Mouse (Mus musculus): ENCODE results near the gene Olfr229. TPM values are rescaled to one million over a fixed set of nuclear protein-coding genes. Genes with fewer than 3 reads are reported as not detected.
"Not testable (repeated sequence)": the region's sequence is repeated elsewhere in the genome, so short reads cannot be mapped to it uniquely, and the experiment has no call there.

Gene Olfr229
- not detected in 2 replicates for polyA plus RNA-seq (2012; ENCODE audit: insufficient read depth, insufficient read length, missing spikeins)

- Histone ChIP-seq H3K27ac (ENCODE audit: insufficient read depth, low read depth, low read length) (no peak within 1 kb of the TSS), H3K4me3 (ENCODE audit: insufficient read depth, low read length) (no peak within 1 kb of the TSS), H3K4me1 (ENCODE audit: control insufficient read depth, insufficient read depth, low read length) (peaks cover 19% of the 10 kb centered on the region)
- no peak for TF ChIP-seq POLR2A (IDR thresholded peaks at IDR 0.05; ENCODE audit: borderline replicate concordance, low read depth, low read length)
- no peak for TF ChIP-seq CTCF (IDR thresholded peaks at IDR 0.05; ENCODE audit: low read depth, low read length)
Measured at GRCm38 (mm10) chr9:39907036-39907435, at the start of gene Olfr229. Olfr229 (plus strand) TSS chr9:39907336.

GRCm38 (mm10) chr9:39866122-39866521 is 41.0 kb upstream of the Olfr229 start, which contains the start of gene Olfr972:
Olfr972 (plus strand) TSS chr9:39866422.
- TF ChIP-seq CTCF (IDR thresholded peaks at IDR 0.05; ENCODE audit: low read depth, low read length) = no peak
- TF ChIP-seq POLR2A (IDR thresholded peaks at IDR 0.05; ENCODE audit: borderline replicate concordance, low read depth, low read length) = no peak
- H3K27ac ChIP-seq (ENCODE audit: insufficient read depth, low read depth, low read length) = no peak within 1 kb of the TSS
- H3K4me1 ChIP-seq (ENCODE audit: control insufficient read depth, insufficient read depth, low read length) = no peaks in the 10 kb centered on the region
- H3K4me3 ChIP-seq (ENCODE audit: insufficient read depth, low read length) = no peak within 1 kb of the TSS

GRCm38 (mm10) chr9:39871986-39872385 is 35.1 kb upstream of the Olfr229 start:
- H3K4me3 ChIP-seq (ENCODE audit: insufficient read depth, low read length); H3K27ac ChIP-seq (ENCODE audit: insufficient read depth, low read depth, low read length); H3K4me1 ChIP-seq (ENCODE audit: control insufficient read depth, insufficient read depth, low read length): not testable (repeated sequence)

- H3K27ac ChIP-seq (ENCODE audit: insufficient read depth, low read depth, low read length); H3K4me1 ChIP-seq (ENCODE audit: control insufficient read depth, insufficient read depth, low read length); H3K4me3 ChIP-seq (ENCODE audit: insufficient read depth, low read length): not testable (repeated sequence)
Measured at GRCm38 (mm10) chr9:39877541-39878396, 29.4 kb upstream of the Olfr229 start.

GRCm38 (mm10) chr9:39905106-39905505 is 2.0 kb upstream of the Olfr229 start:
- Histone ChIP-seq H3K27ac (ENCODE audit: insufficient read depth, low read depth, low read length) (no peak overlapping the region), H3K4me3 (ENCODE audit: insufficient read depth, low read length) (no peak overlapping the region), H3K4me1 (ENCODE audit: control insufficient read depth, insufficient read depth, low read length) (peaks cover 17% of the 10 kb centered on the region)
- TF ChIP-seq CTCF (IDR thresholded peaks at IDR 0.05; ENCODE audit: low read depth, low read length) (no peak), POLR2A (IDR thresholded peaks at IDR 0.05; ENCODE audit: borderline replicate concordance, low read depth, low read length) (no peak)

- H3K27ac ChIP-seq (ENCODE audit: insufficient read depth, low read depth, low read length) = peak overlapping the region; percentile 92
- TF ChIP-seq CTCF (IDR thresholded peaks at IDR 0.05; ENCODE audit: low read depth, low read length) = no peak
- no peak for TF ChIP-seq POLR2A (IDR thresholded peaks at IDR 0.05; ENCODE audit: borderline replicate concordance, low read depth, low read length)
- peaks cover 16% of the 10 kb centered on the region for H3K4me1 ChIP-seq (ENCODE audit: control insufficient read depth, insufficient read depth, low read length)
- H3K4me3 ChIP-seq (ENCODE audit: insufficient read depth, low read length) = no peak overlapping the region
Measured at GRCm38 (mm10) chr9:39909939-39910338, 2.8 kb downstream of the Olfr229 start.

- not testable (repeated sequence) for H3K27ac ChIP-seq (ENCODE audit: insufficient read depth, low read depth, low read length); H3K4me1 ChIP-seq (ENCODE audit: control insufficient read depth, insufficient read depth, low read length); H3K4me3 ChIP-seq (ENCODE audit: insufficient read depth, low read length)
Measured at GRCm38 (mm10) chr9:39927975-39928836, 21.1 kb downstream of the Olfr229 start.

GRCm38 (mm10) chr9:39928837-39929236 is 21.7 kb downstream of the Olfr229 start:
- not testable (repeated sequence) for H3K27ac ChIP-seq (ENCODE audit: insufficient read depth, low read depth, low read length); H3K4me3 ChIP-seq (ENCODE audit: insufficient read depth, low read length); H3K4me1 ChIP-seq (ENCODE audit: control insufficient read depth, insufficient read depth, low read length)

GRCm38 (mm10) chr9:39937201-39937600 is 30.1 kb downstream of the Olfr229 start, which contains the start of gene Olfr974:
Olfr974 (plus strand) TSS chr9:39937501.
- TF ChIP-seq POLR2A (IDR thresholded peaks at IDR 0.05; ENCODE audit: borderline replicate concordance, low read depth, low read length) (no peak), CTCF (IDR thresholded peaks at IDR 0.05; ENCODE audit: low read depth, low read length) (no peak)
- Histone ChIP-seq H3K4me3 (ENCODE audit: insufficient read depth, low read length) (no peak within 1 kb of the TSS), H3K4me1 (ENCODE audit: control insufficient read depth, insufficient read depth, low read length) (no peaks in the 10 kb centered on the region), H3K27ac (ENCODE audit: insufficient read depth, low read depth, low read length) (no peak within 1 kb of the TSS)

GRCm38 (mm10) chr9:39951946-39952345 is 44.8 kb downstream of the Olfr229 start, which contains the start of gene Olfr975:
Olfr975 (minus strand) TSS chr9:39952046.
- no peak within 1 kb of the TSS for H3K27ac ChIP-seq (ENCODE audit: insufficient read depth, low read depth, low read length)
- no peaks in the 10 kb centered on the region for H3K4me1 ChIP-seq (ENCODE audit: control insufficient read depth, insufficient read depth, low read length)
- no peak within 1 kb of the TSS for H3K4me3 ChIP-seq (ENCODE audit: insufficient read depth, low read length)
- no peak for TF ChIP-seq CTCF (IDR thresholded peaks at IDR 0.05; ENCODE audit: low read depth, low read length)
- TF ChIP-seq POLR2A (IDR thresholded peaks at IDR 0.05; ENCODE audit: borderline replicate concordance, low read depth, low read length) = no peak

GRCm38 (mm10) chr9:39961033-39961432 is 53.9 kb downstream of the Olfr229 start, which contains the start of gene Olfr976:
Olfr976 (minus strand) TSS chr9:39961133.
- not testable (repeated sequence) for H3K27ac ChIP-seq (ENCODE audit: insufficient read depth, low read depth, low read length); H3K4me3 ChIP-seq (ENCODE audit: insufficient read depth, low read length); H3K4me1 ChIP-seq (ENCODE audit: control insufficient read depth, insufficient read depth, low read length)

All from bone marrow macrophage, adult 2 months (primary cell).